Mouse (Mus musculus): ENCODE measurements around the gene Lgals3bp. TPM values are rescaled to one million over a fixed set of nuclear protein-coding genes. Genes with fewer than 3 reads are reported as not detected.

Gene Lgals3bp
- total RNA-seq, 2 experiments from 2014 or later: 20.5 to 21.2 TPM

- intact Hi-C loops (cut with DNase I): no loop called here
- no peak for DNase-seq (ENCODE audit: low spot score in 2 of 2)
Observed at GRCm38 (mm10) chr11:118345693-118346092, 56.2 kb downstream of the Lgals3bp start.

GRCm38 (mm10) chr11:118343629-118344028 lies 58.3 kb downstream of the Lgals3bp start:
- intact Hi-C loops (cut with DNase I): no loop called here

More at GRCm38 (mm10) chr11:118343629-118344028, 58.3 kb downstream of the Lgals3bp start:
- no peak for DNase-seq (ENCODE audit: low spot score in 2 of 2)

Other genes starting within 250 kb of the Lgals3bp start
- 10 to 100 TPM; 65.9 to 67.3 TPM for gene Cyth1, start 153.5 kb downstream of the Lgals3bp start, total RNA-seq (2021)
- 10 to 100 TPM; 26.8 to 32.2 TPM for gene Usp36, start 111.8 kb downstream of the Lgals3bp start, total RNA-seq (2021)
- gene Cep295nl, start 59.6 kb downstream of the Lgals3bp start, total RNA-seq (2021): 1 to 10 TPM; 1.3 to 1.8 TPM
- gene Timp2, start 46.4 kb downstream of the Lgals3bp start, total RNA-seq (2021): 100 to 1,000 TPM; 214 to 247 TPM
- gene Cant1, start 17.0 kb upstream of the Lgals3bp start, total RNA-seq (2021): 10 to 100 TPM; 36.5 to 37.0 TPM
- gene C1qtnf1, start 26.1 kb upstream of the Lgals3bp start, total RNA-seq (2021): 1 to 10 TPM; 4.6 to 4.9 TPM
- 10 to 100 TPM; 10.8 to 11.1 TPM for gene Engase, start 74.7 kb upstream of the Lgals3bp start, total RNA-seq (2021)

Measured in left cerebral cortex, postnatal 36 days (tissue).